Mouse (Mus musculus) left cerebral cortex, postnatal 4 days (tissue): Measurements from ENCODE around the gene Olfr893. TPM values are rescaled to one million over a fixed set of nuclear protein-coding genes. Genes with fewer than 3 reads are reported as not detected.
"Not testable (repeated sequence)": the region's sequence is repeated elsewhere in the genome, so short reads cannot be mapped to it uniquely, and the experiment has no call there.

Experiments
- DNase-seq: peaks from one replicate; pipeline ENCODE4 v3.0.0-alpha.2; 2022
- intact Hi-C: fragments of 180-260 bp; cut with DNase I; formaldehyde crosslinking; loops from one replicate; pipeline ENCODE4 v1.15.1; 2025
- total RNA-seq, 2 experiments: library from RNA; stranded (reverse); gene quantifications; 2 replicates each; pipeline ENCODE4 v1.2.3; 2021

Olfr893 gene
- total RNA-seq = not detected

DNA sequence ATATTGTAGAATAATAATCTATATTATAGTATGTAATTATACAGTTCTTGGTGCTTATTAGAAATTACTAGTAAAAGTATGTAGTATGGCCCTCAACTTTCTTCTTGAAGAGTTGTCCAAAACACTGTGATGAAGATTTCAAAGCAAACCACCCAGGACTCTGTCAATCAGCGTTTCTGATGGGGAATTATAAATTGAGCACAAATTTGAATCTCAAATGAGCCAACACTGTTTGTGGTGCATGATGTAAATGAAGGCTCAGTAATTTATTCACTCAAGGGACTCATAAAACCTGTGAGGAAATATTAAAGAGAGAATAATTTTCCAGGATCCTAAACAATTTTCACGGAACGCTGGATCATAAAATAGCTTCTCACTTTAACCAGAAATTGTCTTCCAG lies at the start of gene Olfr893:
Gene Olfr893, plus strand, starts transcription at position 301 of the 400 bp plus-strand sequence.
- intact Hi-C loops = no loop called here
- DNase-seq = no peak

DNA sequence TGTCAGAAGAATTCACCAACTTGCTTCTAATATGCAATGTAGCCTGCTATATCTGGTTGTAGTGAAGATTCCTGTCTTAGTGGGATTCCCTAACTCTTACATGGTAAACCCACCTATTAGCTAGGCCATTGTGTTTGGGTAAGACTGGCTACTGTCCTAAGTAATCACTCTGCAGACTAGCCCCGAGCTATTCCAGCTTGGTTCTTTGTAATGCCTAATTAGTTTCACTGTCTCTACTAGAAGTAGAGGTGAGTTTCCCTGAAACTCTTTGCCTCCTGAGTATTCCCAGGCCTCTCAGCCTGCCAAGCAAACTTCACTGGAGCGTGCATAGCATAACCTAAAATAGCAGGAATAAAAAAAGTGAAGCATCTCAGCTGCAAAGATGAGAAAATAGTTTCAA lies 39.8 kb upstream of the Olfr893 start:
- intact Hi-C loops, DNase-seq: not testable (repeated sequence)

DNA sequence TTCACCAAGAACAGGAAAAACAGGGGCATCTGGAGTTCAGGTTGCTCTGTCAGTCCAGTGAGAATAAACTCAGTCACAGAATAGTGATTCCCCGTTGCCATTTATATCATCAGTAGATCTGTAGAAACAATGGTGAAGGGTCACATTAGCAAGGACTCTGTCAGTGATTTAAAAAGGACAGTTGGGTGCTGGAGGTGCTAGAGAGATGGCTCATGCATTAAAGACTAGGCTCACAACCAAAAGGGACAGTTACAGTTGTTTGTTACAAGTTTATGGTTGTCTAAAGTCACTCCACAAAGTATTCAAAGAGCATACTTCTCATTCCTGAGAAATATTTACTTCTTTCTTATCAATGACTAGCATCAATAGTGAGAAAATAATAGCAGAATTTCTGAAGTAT lies 27.4 kb upstream of the Olfr893 start, which contains the start of gene Olfr891:
Gene Olfr891, minus strand, starts transcription at position 101 of the 400 bp plus-strand sequence.
- no peak for DNase-seq
- intact Hi-C loops = no loop called here

DNA sequence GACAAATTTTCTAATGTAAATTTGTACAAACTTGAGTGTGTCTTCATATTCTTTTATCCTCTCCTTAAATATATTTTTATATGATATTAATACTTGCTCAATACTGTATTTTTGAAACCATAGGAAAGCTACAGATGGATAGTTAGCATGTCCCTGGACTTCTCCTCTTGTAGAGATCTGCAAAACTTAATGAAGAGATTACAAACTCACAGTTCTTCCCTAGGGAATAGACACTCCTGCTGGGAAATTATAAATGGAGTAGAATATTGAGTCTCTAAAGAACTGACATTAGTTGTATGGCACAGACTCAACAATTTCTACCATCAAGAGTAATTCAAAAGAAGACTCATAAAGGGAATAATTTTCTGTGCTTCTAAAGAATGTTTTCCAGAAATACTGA lies 9.6 kb downstream of the Olfr893 start, which contains the start of gene Olfr894:
Gene Olfr894, plus strand, starts transcription at position 301 of the 400 bp plus-strand sequence.
- DNase-seq = no peak
- intact Hi-C loops = no loop called here

DNA sequence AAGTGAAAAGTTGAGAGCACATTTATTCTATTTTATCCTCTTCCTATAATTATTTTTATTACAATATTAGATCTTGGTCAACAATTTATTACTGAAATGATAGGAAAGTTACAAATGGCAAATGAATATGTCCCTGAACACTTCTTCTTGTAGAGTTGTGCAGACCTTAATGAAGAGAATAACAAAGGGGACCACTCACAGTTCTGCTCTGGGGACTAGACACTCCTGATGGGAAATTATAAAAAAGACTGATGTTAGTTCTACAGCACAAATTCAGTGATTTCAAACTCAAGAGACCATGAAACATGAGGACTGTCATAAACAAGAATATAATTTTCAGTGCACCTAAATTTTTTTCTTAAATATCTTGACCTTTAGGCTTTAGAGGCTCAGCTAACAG lies 44.3 kb downstream of the Olfr893 start, which contains the start of gene Olfr143:
Gene Olfr143, plus strand, starts transcription at position 301 of the 400 bp plus-strand sequence.
- no peak for DNase-seq
- intact Hi-C loops = no loop called here

Other genes starting within 250 kb of the Olfr893 start
- not detected for gene Olfr881, start 216.5 kb upstream of the Olfr893 start, total RNA-seq
- gene Olfr883, start 182.6 kb upstream of the Olfr893 start, total RNA-seq = not detected
- not detected for gene Olfr884, start 161.8 kb upstream of the Olfr893 start, total RNA-seq
- not detected for gene Olfr885, start 147.0 kb upstream of the Olfr893 start, total RNA-seq
- gene Olfr887, start 124.3 kb upstream of the Olfr893 start, total RNA-seq = not detected
- gene Olfr888, start 100.2 kb upstream of the Olfr893 start, total RNA-seq = not detected
- gene Olfr889, start 93.2 kb upstream of the Olfr893 start, total RNA-seq = not detected
- not detected for gene Olfr890, start 65.8 kb upstream of the Olfr893 start, total RNA-seq
- gene Olfr891, start 27.5 kb upstream of the Olfr893 start, total RNA-seq = not detected
- not detected for gene Olfr894, start 9.7 kb downstream of the Olfr893 start, total RNA-seq
- not detected for gene Olfr143, start 44.4 kb downstream of the Olfr893 start, total RNA-seq
- gene Olfr895, start 59.5 kb downstream of the Olfr893 start, total RNA-seq = not detected
- not detected for gene Olfr896-ps1, start 82.7 kb downstream of the Olfr893 start, total RNA-seq
- not detected for gene Olfr25, start 120.7 kb downstream of the Olfr893 start, total RNA-seq
- gene Olfr898, start 140.0 kb downstream of the Olfr893 start, total RNA-seq = not detected
- not detected for gene Olfr250, start 158.5 kb downstream of the Olfr893 start, total RNA-seq
- not detected for gene Olfr251, start 168.7 kb downstream of the Olfr893 start, total RNA-seq
- gene Olfr147, start 193.3 kb downstream of the Olfr893 start, total RNA-seq = not detected
- gene Olfr901, start 221.1 kb downstream of the Olfr893 start, total RNA-seq = not detected
- gene Olfr902, start 239.3 kb downstream of the Olfr893 start, total RNA-seq = not detected